Mouse (Mus musculus): ENCODE measurements around the gene Srm.

Srm gene

GRCm38 (mm10) chr4:148591637-148592380 lies 506 bp downstream of the Srm start:
- TF ChIP-seq GATA4 (IDR thresholded peaks at IDR 0.05; ENCODE audit: insufficient replicate concordance, low read length) = no peak

GRCm38 (mm10) chr4:148593996-148594395 lies 2.7 kb downstream of the Srm start:
- no peak for TF ChIP-seq GATA4 (IDR thresholded peaks at IDR 0.05; ENCODE audit: insufficient replicate concordance, low read length)

GRCm38 (mm10) chr4:148595916-148596315 lies 4.6 kb downstream of the Srm start:
- TF ChIP-seq GATA4 (IDR thresholded peaks at IDR 0.05; ENCODE audit: insufficient replicate concordance, low read length) = no peak

GRCm38 (mm10) chr4:148596731-148597130 lies 5.4 kb downstream of the Srm start:
- no peak for TF ChIP-seq GATA4 (IDR thresholded peaks at IDR 0.05; ENCODE audit: insufficient replicate concordance, low read length)

- TF ChIP-seq GATA4 (IDR thresholded peaks at IDR 0.05; ENCODE audit: insufficient replicate concordance, low read length) = no peak
Observed at GRCm38 (mm10) chr4:148598826-148599225, 7.5 kb downstream of the Srm start.

- no peak for TF ChIP-seq GATA4 (IDR thresholded peaks at IDR 0.05; ENCODE audit: insufficient replicate concordance, low read length)
Observed at GRCm38 (mm10) chr4:148600316-148600715, 9.0 kb downstream of the Srm start.

- no peak for TF ChIP-seq GATA4 (IDR thresholded peaks at IDR 0.05; ENCODE audit: insufficient replicate concordance, low read length)
Observed at GRCm38 (mm10) chr4:148601871-148602270, 10.6 kb downstream of the Srm start.

- TF ChIP-seq GATA4 (IDR thresholded peaks at IDR 0.05; ENCODE audit: insufficient replicate concordance, low read length) = no peak
Observed at GRCm38 (mm10) chr4:148602357-148603120, 11.2 kb downstream of the Srm start, which contains the start of gene Masp2. TSS of gene Masp2 (plus strand) at chr4:148602554.

- no peak for TF ChIP-seq GATA4 (IDR thresholded peaks at IDR 0.05; ENCODE audit: insufficient replicate concordance, low read length)
Observed at GRCm38 (mm10) chr4:148603376-148604139, 12.3 kb downstream of the Srm start.

GRCm38 (mm10) chr4:148604141-148604540 lies 12.8 kb downstream of the Srm start:
- TF ChIP-seq GATA4 (IDR thresholded peaks at IDR 0.05; ENCODE audit: insufficient replicate concordance, low read length) = no peak

- TF ChIP-seq GATA4 (IDR thresholded peaks at IDR 0.05; ENCODE audit: insufficient replicate concordance, low read length) = no peak
Observed at GRCm38 (mm10) chr4:148604541-148605165, 13.3 kb downstream of the Srm start.

- TF ChIP-seq GATA4 (IDR thresholded peaks at IDR 0.05; ENCODE audit: insufficient replicate concordance, low read length) = no peak
Observed at GRCm38 (mm10) chr4:148607758-148608157, 16.5 kb downstream of the Srm start.

GRCm38 (mm10) chr4:148609805-148610204 lies 18.5 kb downstream of the Srm start:
- TF ChIP-seq GATA4 (IDR thresholded peaks at IDR 0.05; ENCODE audit: insufficient replicate concordance, low read length) = no peak

GRCm38 (mm10) chr4:148610631-148611364 lies 19.5 kb downstream of the Srm start:
- TF ChIP-seq GATA4 (IDR thresholded peaks at IDR 0.05; ENCODE audit: insufficient replicate concordance, low read length) = no peak
